Mouse (Mus musculus) layer of hippocampus, postnatal 10 days (tissue): ENCODE measurements around the gene Camp. TPM values are rescaled to one million over a fixed set of nuclear protein-coding genes. Genes with fewer than 3 reads are reported as not detected.
"Not testable (repeated sequence)": the region's sequence is repeated elsewhere in the genome, so short reads cannot be mapped to it uniquely, and the experiment has no call there.

Experiments used
- DNase-seq, 2 experiments: peaks; one replicate each; pipeline ENCODE4 v3.0.0; 2021; ENCODE audit warnings: low spot score in 2 of 2
- microRNA-seq, 2 experiments: library from miRNA; unstranded; fragments of <30 nt; microRNA quantifications; one replicate each; pipeline ENCODE4 v1.2.0; 2021
- total RNA-seq, 2 experiments: library from RNA; stranded (reverse); gene quantifications; 2 replicates each; pipeline ENCODE4 v1.2.3; 2021

Camp gene
- total RNA-seq, 2 experiments from 2014 or later, result 3.0 TPM; not detected in 1

DNA sequence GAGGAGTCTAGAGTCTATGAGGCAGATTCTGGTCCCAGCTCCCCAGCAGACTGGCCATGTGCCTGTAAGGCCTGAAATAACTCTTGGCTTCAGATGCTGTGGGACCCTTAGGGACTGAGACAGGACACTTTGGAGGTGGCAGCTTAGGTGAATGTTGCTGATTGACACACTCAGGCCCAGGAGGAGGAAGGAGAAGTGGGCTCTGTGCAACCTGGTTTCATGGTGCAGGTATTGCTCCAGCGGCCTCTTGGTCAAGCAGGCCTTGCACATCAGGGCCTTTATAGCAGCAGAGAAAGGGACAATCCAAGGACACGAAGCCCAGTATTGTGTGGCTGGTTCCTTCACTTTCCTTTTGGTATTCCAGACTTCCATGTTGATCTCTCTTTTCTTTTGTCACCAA, 4.9 kb upstream of the Camp start:
- DNase-seq, result no peak

DNA sequence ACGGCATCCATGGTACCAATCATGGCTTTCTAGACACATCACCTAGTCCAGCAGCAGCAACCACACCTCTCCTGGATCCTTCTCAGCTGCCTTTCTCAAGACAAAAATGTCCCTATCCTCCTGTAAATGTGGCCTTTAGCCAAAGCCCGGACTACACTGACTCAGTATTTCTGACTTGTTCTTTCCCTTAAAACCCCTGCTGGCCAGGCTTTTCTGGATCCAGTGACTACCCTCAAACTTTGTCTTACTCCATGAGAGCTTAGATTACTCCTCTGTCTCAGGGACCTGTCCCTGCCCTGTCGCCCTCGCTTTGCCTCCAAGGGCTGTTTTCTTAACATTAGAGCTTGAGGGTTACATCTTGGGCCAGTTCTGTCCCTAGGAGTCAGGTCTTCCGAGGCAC, 682 bp upstream of the Camp start:
- no peak for DNase-seq

DNA sequence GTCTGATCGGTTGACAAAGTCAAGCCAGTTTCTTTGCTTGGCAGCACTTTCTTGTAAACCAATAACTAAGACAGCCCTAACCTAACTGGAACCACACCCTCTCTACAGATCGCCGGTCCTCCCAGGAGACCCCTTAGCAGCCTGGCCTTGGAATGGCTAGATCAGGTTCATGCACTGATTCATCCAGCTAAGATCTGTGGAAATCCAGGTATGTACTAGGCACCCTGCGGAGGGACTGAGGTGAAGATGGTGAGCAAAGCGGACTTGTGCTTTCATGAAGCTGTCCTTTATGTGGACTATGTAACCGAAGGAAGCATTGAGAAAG, 16.4 kb downstream of the Camp start:
- DNase-seq, result no peak

DNA sequence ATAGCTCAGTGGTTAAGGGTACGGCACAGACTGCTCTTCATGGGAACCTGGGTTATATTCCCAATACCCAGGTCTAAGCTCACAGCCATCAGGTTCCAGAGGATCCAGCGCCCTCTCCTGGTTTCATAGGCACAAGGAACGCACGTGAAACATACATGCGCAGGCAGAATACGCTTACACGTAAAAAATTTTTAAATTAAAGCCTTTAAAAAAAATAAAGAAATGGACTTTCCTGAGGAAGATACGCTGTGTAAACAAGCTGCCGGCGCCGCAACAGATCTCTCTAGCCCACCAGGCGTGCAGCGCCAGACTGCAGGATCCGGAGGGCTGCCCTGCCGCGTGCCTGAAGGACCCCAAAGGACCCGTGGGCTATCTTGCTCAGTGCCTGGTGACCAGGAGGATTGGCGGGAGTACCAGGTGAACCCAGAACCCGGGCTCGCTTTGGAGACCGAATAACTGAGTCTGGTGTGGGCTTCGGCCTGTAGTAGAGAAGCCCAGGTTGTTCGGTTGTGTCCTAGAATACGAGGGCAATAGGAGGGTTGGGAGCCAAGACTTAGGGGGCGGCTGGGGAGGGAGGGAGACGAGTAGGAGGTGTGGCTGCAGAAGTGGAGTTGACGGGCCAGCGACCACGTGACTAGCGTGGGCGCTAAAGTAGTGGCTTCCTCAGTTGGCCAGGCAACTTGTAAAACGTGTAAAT, 16.9 kb downstream of the Camp start, which contains the start of gene Nme6:
TSS of gene Nme6 (plus strand) at position 359 of the 697 bp plus-strand sequence.
- peak; percentile 82 to 88 for DNase-seq

DNA sequence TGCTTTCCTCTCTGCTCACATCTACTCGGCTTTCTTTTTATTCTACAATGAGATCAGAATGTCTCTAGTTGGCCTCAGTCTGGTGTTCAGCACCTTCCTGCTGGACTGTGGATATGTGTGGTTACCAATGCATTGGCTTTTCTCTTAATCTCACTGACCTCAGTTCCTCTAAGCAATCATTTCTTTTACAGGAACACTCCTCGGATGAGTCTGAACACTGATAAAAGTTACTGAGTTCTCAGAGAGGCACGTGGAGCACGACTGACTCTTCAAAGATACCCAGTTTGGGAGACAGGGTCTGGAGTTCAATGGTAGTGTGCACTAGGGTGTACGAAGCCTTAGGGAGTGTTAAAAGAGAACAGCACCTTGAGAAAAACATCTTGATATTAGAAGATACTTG, 23.2 kb downstream of the Camp start:
- DNase-seq, result no peak

DNA sequence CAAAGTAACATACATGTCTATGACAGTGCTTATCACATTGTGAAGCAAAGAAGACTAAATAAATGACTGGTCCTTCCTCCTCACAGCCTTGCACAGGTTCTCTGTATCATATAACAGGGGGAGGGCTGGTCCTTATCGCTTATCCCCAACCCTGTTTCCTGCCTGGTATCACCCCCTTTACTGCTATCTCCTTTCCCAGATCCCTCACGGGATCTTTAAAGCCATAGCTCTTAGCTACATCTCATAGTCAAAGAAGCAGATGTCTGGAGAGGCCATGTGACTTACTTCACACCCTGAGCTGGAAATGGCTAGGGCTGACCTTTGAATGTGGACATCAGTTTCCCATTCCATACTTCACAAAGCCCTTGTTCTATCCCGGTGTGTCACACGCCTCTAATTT, 23.7 kb downstream of the Camp start:
- no peak for DNase-seq

DNA sequence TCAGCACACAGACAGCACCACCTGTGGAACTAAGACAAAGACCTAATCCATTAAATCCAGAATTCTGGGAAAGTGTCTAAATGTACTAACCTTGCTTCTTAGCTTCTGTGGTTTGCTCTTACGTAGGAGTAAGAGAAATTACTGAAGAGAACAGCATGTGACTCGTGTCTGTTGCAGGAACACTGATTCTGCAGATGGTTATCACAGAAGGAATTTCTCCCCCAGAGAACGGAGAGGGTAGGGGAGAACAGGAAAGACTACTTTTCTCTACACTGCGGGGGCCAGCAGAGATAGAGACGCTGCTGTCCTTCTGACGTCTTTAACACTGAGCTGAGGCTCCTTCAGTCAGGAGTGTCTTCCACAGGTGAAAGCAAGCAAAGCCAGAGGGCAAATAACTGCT, 33.1 kb downstream of the Camp start:
- DNase-seq, result peak; percentile 7 to 11

DNA sequence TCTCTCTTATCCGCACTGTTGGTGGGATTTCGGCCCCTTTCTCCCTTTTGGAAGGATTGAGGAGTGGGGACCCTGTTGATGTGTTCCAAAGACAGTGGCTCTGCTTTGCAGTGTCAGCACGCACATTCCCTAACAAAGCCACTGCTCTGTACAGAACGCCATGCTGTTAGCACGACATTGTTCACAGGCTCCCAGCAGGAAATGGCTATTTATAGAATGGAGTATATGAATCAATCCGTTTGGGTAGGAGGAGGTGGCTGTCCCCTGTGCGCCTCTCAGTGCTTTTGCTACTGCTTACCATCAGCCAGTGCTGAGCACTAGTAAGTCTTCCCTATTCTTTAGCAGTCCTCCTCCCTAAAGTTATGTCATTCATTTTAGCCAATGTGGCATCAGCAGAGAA, 36.0 kb downstream of the Camp start:
- peak in 1 of 2 experiments; percentile 10 for DNase-seq

DNA sequence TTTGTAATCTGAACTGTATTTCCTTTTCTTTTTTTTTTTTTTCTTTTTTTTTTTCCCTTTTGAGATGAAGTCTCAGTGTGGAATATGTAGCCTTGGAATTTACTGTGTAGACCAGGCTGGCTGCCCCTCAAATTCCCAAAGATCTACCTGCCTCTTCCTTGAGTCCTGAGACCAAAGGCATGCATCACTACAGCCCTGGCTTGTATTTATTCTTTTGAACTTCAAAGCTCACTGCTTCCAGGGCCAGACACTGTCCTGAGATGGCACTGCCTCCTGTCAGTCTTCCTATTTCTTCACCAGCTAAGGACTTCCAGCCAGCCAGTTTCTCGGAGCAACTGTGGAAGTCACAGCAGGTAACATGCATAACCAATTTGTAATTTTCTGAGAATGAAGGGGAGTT, 37.4 kb downstream of the Camp start, which contains the start of gene Spink8:
TSS of gene Spink8 (plus strand) at position 301 of the 400 bp plus-strand sequence.
- DNase-seq, result no peak

DNA sequence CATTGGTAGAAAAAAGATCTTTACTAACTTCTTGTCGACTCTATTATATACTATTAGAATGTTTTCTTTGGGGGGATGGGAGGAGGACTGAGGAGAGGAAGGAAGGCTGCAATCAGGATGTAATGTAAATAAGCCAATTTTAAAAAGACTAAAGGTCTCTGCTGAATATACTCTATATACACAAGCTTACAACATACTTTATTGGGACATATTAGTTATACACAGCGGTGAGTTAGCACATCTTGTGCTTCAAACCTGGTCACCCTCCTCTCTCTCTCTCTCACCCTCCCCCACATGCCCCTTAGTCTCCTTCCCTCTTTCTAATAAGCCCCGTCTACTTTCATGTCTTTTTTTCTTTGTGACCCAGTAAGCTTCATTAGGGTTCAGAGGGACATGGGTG, 41.5 kb downstream of the Camp start:
- DNase-seq, result no peak

DNA sequence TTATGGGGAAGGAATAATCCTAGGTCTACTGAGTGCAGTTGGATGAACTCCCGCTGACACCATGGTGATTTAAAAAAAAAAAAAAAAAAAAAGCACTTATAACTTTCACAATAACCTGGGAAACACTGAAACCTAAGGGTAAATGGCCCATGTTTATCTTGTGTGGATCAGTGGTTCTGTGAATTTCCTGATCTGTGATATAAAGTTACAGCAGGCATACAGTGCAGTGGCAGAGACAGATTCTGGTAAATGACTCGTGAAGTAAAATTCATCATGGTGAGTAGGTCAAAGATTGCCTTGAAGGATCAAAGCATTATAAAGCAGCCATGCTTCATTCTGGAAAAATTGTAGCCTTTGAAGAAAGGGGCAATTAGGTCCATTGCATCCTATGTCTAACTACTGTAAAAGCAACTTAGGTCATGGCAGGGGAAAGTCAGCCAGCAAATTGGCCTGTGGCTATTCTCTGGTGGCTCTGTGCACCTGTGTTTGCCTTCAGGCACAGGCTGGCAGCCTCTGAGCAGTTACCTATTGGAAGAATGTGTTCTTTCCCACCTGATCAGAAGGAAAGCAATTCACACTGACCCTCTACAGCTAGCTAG, 42.6 kb downstream of the Camp start:
- DNase-seq, result no peak

DNA sequence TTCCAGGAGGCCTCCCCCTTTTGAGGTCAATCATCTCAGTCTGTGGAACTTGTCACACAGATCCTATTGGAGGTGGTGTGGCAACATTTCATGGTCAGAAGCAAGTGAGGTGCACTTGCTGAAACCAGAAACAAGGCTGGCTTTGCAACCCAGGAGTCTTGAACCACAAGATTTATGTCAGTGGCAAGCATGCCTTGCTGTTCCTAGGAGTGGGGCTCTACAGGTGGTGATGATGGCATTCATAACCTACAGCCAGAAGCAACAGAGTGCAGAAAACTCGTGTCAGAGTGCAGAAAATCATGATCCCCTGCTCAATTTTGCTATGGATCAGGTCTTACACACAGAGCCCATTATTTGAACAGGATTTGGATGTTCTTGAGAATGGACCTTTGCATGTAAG, 43.2 kb downstream of the Camp start:
- no peak for DNase-seq

DNA sequence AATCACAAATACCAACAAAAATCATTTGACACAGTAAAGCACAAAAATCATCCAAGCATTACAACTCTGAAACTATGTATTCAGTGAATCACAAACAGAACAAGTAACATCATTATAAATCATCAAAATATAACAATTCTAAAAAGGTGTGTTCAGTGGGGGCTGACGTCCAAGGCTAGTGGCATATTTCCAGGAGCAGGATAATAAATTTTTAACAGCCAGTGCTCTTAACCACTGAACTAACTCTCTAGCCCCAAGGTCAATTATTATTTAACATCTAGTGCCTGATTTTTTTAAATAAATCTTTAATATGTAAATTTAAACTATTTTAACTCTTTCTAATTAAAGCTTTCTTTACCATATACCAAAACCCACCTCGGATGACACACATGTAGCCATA, 43.8 kb downstream of the Camp start:
- DNase-seq, result not testable (repeated sequence)

DNA sequence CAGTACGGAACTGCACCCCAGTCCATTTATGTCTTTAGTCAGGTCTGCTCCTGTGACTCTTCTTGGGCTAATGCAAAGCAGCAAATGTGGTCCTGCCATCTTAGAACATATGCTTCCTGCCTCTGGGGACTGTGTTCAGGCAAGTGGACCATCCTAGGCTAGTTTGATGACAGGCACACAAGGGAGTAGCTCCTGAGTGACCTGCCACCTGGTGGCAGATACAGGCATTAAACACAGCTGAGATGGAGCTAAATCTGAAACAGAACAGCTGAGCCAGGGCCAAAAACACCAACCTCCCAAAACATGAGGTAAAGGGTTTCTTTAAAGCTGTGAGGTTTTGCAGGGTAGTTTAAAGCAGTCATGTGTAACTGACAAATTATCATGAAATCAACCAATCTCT, 51.4 kb downstream of the Camp start:
- peak; percentile 9 to 14 for DNase-seq

Small RNA genes within 50 kb of the gene (microRNA-seq; reads per million reads assigned to microRNA genes)
- gene Mir7089, result 0.20 to 0.67 reads per million in 2 experiments

Other genes starting within 250 kb of the Camp start
- not detected for gene Fbxw24, start 223.6 kb downstream of the Camp start, total RNA-seq
- gene Fbxw25, start 185.0 kb downstream of the Camp start, total RNA-seq, result not detected
- not detected for gene Fbxw18, start 146.9 kb downstream of the Camp start, total RNA-seq
- gene Fbxw26, start 103.5 kb downstream of the Camp start, total RNA-seq, result not detected
- gene Fbxw27, start 58.9 kb downstream of the Camp start, total RNA-seq, result not detected
- gene Spink8, start 37.3 kb downstream of the Camp start, total RNA-seq, result 10 to 100 TPM; 19.0 to 21.0 TPM
- gene Nme6, start 16.9 kb downstream of the Camp start, total RNA-seq, result 10 to 100 TPM; 12.0 to 12.3 TPM
- gene Cdc25a, start 26.0 kb upstream of the Camp start, total RNA-seq, result 1 to 10 TPM; 7.4 to 8.1 TPM
- gene Map4, start 81.8 kb upstream of the Camp start, total RNA-seq, result 100 to 1,000 TPM; 616 to 624 TPM